Mouse (Mus musculus): ENCODE data around the gene Mettl14. TPM values are rescaled to one million over a fixed set of nuclear protein-coding genes. Genes with fewer than 3 reads are reported as not detected.
A peak's percentile ranks its signal among the peaks of the same experiment; 100 is the strongest.
"Not testable (repeated sequence)": the region's sequence is repeated elsewhere in the genome, so short reads cannot be mapped to it uniquely, and the experiment has no call there.

Mettl14 gene
- polyA plus RNA-seq, 1 experiment: 8.5 TPM

DNA sequence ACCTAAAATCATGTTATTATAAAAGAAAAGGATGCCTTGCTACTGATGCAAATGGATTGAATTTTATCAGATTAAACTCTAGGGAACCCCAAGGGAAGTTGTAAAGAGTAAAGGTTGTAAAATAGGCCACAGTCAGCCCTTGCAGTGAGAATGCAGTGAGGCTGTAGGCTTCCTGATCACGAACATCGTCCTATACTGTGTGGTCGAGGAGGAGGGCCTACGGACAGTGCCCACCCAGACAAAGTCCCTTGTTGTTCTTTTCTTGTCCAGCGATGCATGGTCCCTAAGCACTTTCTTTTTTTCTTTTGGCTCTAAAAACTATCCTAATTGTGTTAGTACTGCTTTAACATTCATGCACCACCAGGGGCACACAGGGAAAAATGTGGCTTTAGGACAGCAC lies 27.3 kb upstream of the Mettl14 start:
- H3K4me1 ChIP-seq (replicated peaks; ENCODE audit: control insufficient read depth, insufficient read depth, low read length): no peaks in the 10 kb centered on the region
- DNase-seq: no peak
- no peak for TF ChIP-seq CTCF (IDR thresholded peaks at IDR 0.05; ENCODE audit: borderline replicate concordance, control insufficient read depth, extremely low read depth, insufficient read depth, low read length, poor library complexity)
- TF ChIP-seq POLR2A (IDR thresholded peaks at IDR 0.05; ENCODE audit: control insufficient read depth, extremely low read depth, insufficient read depth, low read length, poor library complexity): no peak
- 85% methylated on average over 5 of the region's 5 CpGs for WGBS
- H3K27ac ChIP-seq (ENCODE audit: control insufficient read depth, insufficient read depth, low read length): no peak overlapping the region
- no peak overlapping the region for H3K4me3 ChIP-seq (ENCODE audit: control insufficient read depth, insufficient read depth, low read length)
- no peaks in the 10 kb centered on the region for H3K36me3 ChIP-seq (ENCODE audit: control insufficient read depth, insufficient read depth, low read length)
- H3K27me3 ChIP-seq (ENCODE audit: control insufficient read depth, insufficient read depth, low read length): no peaks in the 10 kb centered on the region

- DNase-seq: no peak
- whole genome bisulfite sequencing: 88% methylated on average over 6 of the region's 6 CpGs
- TF ChIP-seq POLR2A (IDR thresholded peaks at IDR 0.05; ENCODE audit: control insufficient read depth, extremely low read depth, insufficient read depth, low read length, poor library complexity) (no peak), CTCF (IDR thresholded peaks at IDR 0.05; ENCODE audit: borderline replicate concordance, control insufficient read depth, extremely low read depth, insufficient read depth, low read length, poor library complexity) (no peak)
- Histone ChIP-seq H3K27me3 (ENCODE audit: control insufficient read depth, insufficient read depth, low read length) (no peaks in the 10 kb centered on the region), H3K36me3 (ENCODE audit: control insufficient read depth, insufficient read depth, low read length) (no peaks in the 10 kb centered on the region), H3K4me1 (replicated peaks; ENCODE audit: control insufficient read depth, insufficient read depth, low read length) (no peaks in the 10 kb centered on the region), H3K4me3 (ENCODE audit: control insufficient read depth, insufficient read depth, low read length) (no peak overlapping the region), H3K27ac (ENCODE audit: control insufficient read depth, insufficient read depth, low read length) (no peak overlapping the region)
Observed at GRCm38 (mm10) chr3:123411821-123412578, 26.1 kb upstream of the Mettl14 start.

- Histone ChIP-seq H3K36me3 (ENCODE audit: control insufficient read depth, insufficient read depth, low read length) (no peaks in the 10 kb centered on the region), H3K4me3 (ENCODE audit: control insufficient read depth, insufficient read depth, low read length) (no peak overlapping the region), H3K27me3 (ENCODE audit: control insufficient read depth, insufficient read depth, low read length) (no peaks in the 10 kb centered on the region), H3K4me1 (replicated peaks; ENCODE audit: control insufficient read depth, insufficient read depth, low read length) (no peaks in the 10 kb centered on the region), H3K27ac (ENCODE audit: control insufficient read depth, insufficient read depth, low read length) (no peak overlapping the region)
- TF ChIP-seq POLR2A (IDR thresholded peaks at IDR 0.05; ENCODE audit: control insufficient read depth, extremely low read depth, insufficient read depth, low read length, poor library complexity): no peak
- no peak for TF ChIP-seq CTCF (IDR thresholded peaks at IDR 0.05; ENCODE audit: borderline replicate concordance, control insufficient read depth, extremely low read depth, insufficient read depth, low read length, poor library complexity)
- 80% methylated on average over 3 of the region's 3 CpGs for WGBS
- DNase-seq: no peak
Observed at GRCm38 (mm10) chr3:123404945-123405344, 19.0 kb upstream of the Mettl14 start.

GRCm38 (mm10) chr3:123397562-123398481 lies 11.9 kb upstream of the Mettl14 start:
- H3K27me3 ChIP-seq (ENCODE audit: control insufficient read depth, insufficient read depth, low read length): no peaks in the 10 kb centered on the region
- no peak overlapping the region for H3K4me3 ChIP-seq (ENCODE audit: control insufficient read depth, insufficient read depth, low read length)
- H3K36me3 ChIP-seq (ENCODE audit: control insufficient read depth, insufficient read depth, low read length): no peaks in the 10 kb centered on the region
- WGBS: 87% methylated on average over 9 of the region's 9 CpGs
- DNase-seq: no peak
- H3K27ac ChIP-seq (ENCODE audit: control insufficient read depth, insufficient read depth, low read length): no peak overlapping the region
- TF ChIP-seq POLR2A (IDR thresholded peaks at IDR 0.05; ENCODE audit: control insufficient read depth, extremely low read depth, insufficient read depth, low read length, poor library complexity) (no peak), CTCF (IDR thresholded peaks at IDR 0.05; ENCODE audit: borderline replicate concordance, control insufficient read depth, extremely low read depth, insufficient read depth, low read length, poor library complexity) (no peak)
- no peaks in the 10 kb centered on the region for H3K4me1 ChIP-seq (replicated peaks; ENCODE audit: control insufficient read depth, insufficient read depth, low read length)

- no peak overlapping the region for H3K4me3 ChIP-seq (ENCODE audit: control insufficient read depth, insufficient read depth, low read length)
- WGBS: 95% methylated on average over 5 of the region's 5 CpGs
- DNase-seq: no peak
- H3K4me1 ChIP-seq (replicated peaks; ENCODE audit: control insufficient read depth, insufficient read depth, low read length): no peaks in the 10 kb centered on the region
- no peaks in the 10 kb centered on the region for H3K27me3 ChIP-seq (ENCODE audit: control insufficient read depth, insufficient read depth, low read length)
- TF ChIP-seq CTCF (IDR thresholded peaks at IDR 0.05; ENCODE audit: borderline replicate concordance, control insufficient read depth, extremely low read depth, insufficient read depth, low read length, poor library complexity) (no peak), POLR2A (IDR thresholded peaks at IDR 0.05; ENCODE audit: control insufficient read depth, extremely low read depth, insufficient read depth, low read length, poor library complexity) (no peak)
- no peaks in the 10 kb centered on the region for H3K36me3 ChIP-seq (ENCODE audit: control insufficient read depth, insufficient read depth, low read length)
- H3K27ac ChIP-seq (ENCODE audit: control insufficient read depth, insufficient read depth, low read length): no peak overlapping the region
Observed at GRCm38 (mm10) chr3:123395611-123396010, 9.7 kb upstream of the Mettl14 start.

DNA sequence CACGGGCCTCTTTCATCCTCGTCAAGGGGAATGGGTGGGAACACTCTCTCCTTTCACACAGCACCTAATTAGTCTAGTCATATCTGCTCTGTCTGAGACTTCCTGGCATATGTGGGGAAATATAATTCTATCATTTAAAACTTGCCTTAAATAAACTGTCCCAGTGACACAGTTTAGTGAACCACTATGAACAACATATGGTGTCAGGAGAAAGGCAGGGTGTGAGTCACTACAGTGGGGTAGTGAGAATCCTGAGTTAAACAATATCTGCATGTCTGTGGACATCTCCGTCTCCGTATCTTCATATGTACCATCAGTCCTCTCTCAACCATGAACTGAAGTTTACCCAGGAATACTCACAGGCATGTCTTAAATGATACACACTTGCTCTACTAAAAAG lies 5.3 kb upstream of the Mettl14 start:
- Histone ChIP-seq H3K4me3 (ENCODE audit: control insufficient read depth, insufficient read depth, low read length) (no peak overlapping the region), H3K4me1 (replicated peaks; ENCODE audit: control insufficient read depth, insufficient read depth, low read length) (no peaks in the 10 kb centered on the region), H3K36me3 (ENCODE audit: control insufficient read depth, insufficient read depth, low read length) (no peaks in the 10 kb centered on the region), H3K27me3 (ENCODE audit: control insufficient read depth, insufficient read depth, low read length) (no peaks in the 10 kb centered on the region), H3K27ac (ENCODE audit: control insufficient read depth, insufficient read depth, low read length) (no peak overlapping the region)
- TF ChIP-seq CTCF (IDR thresholded peaks at IDR 0.05; ENCODE audit: borderline replicate concordance, control insufficient read depth, extremely low read depth, insufficient read depth, low read length, poor library complexity): no peak
- TF ChIP-seq POLR2A (IDR thresholded peaks at IDR 0.05; ENCODE audit: control insufficient read depth, extremely low read depth, insufficient read depth, low read length, poor library complexity): no peak
- DNase-seq: no peak
- 85% methylated on average over 4 of the region's 4 CpGs for WGBS

DNA sequence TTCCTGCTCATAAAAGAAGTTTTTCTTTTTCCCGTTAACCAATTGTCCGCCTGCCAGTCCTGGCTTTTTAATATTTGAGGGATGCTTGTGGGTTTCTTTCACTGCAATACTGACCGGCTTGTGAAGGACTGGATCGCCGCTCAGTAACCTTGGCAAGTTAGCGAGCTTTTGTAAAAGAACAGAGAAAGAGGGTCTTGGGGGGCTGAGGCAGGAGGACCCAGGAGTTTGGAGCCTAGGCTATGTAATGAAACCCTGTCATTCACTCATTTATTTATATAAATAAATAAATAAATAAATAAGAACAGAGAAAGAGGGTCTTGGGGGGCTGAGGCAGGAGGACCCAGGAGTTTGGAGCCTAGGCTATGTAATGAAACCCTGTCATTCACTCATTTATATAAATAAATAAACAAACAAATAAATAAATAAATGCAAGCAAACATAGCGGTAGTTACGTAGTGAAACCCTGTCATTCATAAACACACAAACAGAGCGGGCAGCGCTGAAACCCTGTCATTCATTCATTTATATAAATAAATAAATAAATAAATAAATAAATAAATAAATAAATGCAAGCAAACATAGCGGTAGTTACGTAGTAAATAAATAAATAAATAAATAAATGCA lies 361 bp upstream of the Mettl14 start:
- DNase-seq; H3K27ac ChIP-seq (ENCODE audit: control insufficient read depth, insufficient read depth, low read length); H3K36me3 ChIP-seq (ENCODE audit: control insufficient read depth, insufficient read depth, low read length); H3K27me3 ChIP-seq (ENCODE audit: control insufficient read depth, insufficient read depth, low read length); H3K4me1 ChIP-seq (replicated peaks; ENCODE audit: control insufficient read depth, insufficient read depth, low read length): not testable (repeated sequence)
- H3K4me3 ChIP-seq (ENCODE audit: control insufficient read depth, insufficient read depth, low read length): peak overlapping the region; percentile 79
- 26% methylated on average over 12 of the region's 12 CpGs for WGBS
